Mouse (Mus musculus): Measurements from ENCODE around the gene Tanc2. TPM values are rescaled to one million over a fixed set of nuclear protein-coding genes. Genes with fewer than 3 reads are reported as not detected.

Tanc2 gene
- polyA plus RNA-seq, 1 experiment, result 1.3 TPM

- Histone ChIP-seq H3K4me1 (ENCODE audit: control insufficient read depth, insufficient read depth, insufficient read length) (no peaks in the 10 kb centered on the region), H3K36me3 (ENCODE audit: control insufficient read depth, insufficient read depth, low read length) (no peaks in the 10 kb centered on the region), H3K27me3 (ENCODE audit: control insufficient read depth, insufficient read depth, low read length) (no peaks in the 10 kb centered on the region), H3K4me3 (ENCODE audit: extremely low read depth, insufficient read depth, insufficient read length) (no peak overlapping the region), H3K27ac (ENCODE audit: insufficient read depth, low read length) (no peak overlapping the region)
- no peak for TF ChIP-seq CTCF (IDR thresholded peaks at IDR 0.05; ENCODE audit: extremely low read depth, insufficient read depth, insufficient read length, insufficient replicate concordance)
- no peak for TF ChIP-seq POLR2A (IDR thresholded peaks at IDR 0.05; ENCODE audit: low read depth, low read length)
- DNase-seq (ENCODE audit: low read depth in 1 of 2, low spot score in 2 of 2), result no peak
These were observed 95.0 kb downstream of the Tanc2 start for GRCm38 (mm10) chr11:105684747-105685146.

GRCm38 (mm10) chr11:105700528-105700927, 110.7 kb downstream of the Tanc2 start:
- H3K27ac ChIP-seq (ENCODE audit: insufficient read depth, low read length), result no peak overlapping the region
- no peak for DNase-seq (ENCODE audit: low read depth in 1 of 2, low spot score in 2 of 2)
- WGBS, result 86% methylated on average over 3 of the region's 3 CpGs
- no peaks in the 10 kb centered on the region for H3K36me3 ChIP-seq (ENCODE audit: control insufficient read depth, insufficient read depth, low read length)
- TF ChIP-seq POLR2A (IDR thresholded peaks at IDR 0.05; ENCODE audit: low read depth, low read length) (no peak), CTCF (IDR thresholded peaks at IDR 0.05; ENCODE audit: extremely low read depth, insufficient read depth, insufficient read length, insufficient replicate concordance) (no peak)
- no peaks in the 10 kb centered on the region for H3K4me1 ChIP-seq (ENCODE audit: control insufficient read depth, insufficient read depth, insufficient read length)
- no peak overlapping the region for H3K4me3 ChIP-seq (ENCODE audit: extremely low read depth, insufficient read depth, insufficient read length)
- H3K27me3 ChIP-seq (ENCODE audit: control insufficient read depth, insufficient read depth, low read length), result no peaks in the 10 kb centered on the region

GRCm38 (mm10) chr11:105719660-105720059, 129.9 kb downstream of the Tanc2 start:
- Histone ChIP-seq H3K27me3 (ENCODE audit: control insufficient read depth, insufficient read depth, low read length) (no peaks in the 10 kb centered on the region), H3K4me1 (ENCODE audit: control insufficient read depth, insufficient read depth, insufficient read length) (no peaks in the 10 kb centered on the region), H3K36me3 (ENCODE audit: control insufficient read depth, insufficient read depth, low read length) (no peaks in the 10 kb centered on the region), H3K4me3 (ENCODE audit: extremely low read depth, insufficient read depth, insufficient read length) (no peak overlapping the region), H3K27ac (ENCODE audit: insufficient read depth, low read length) (no peak overlapping the region)
- TF ChIP-seq CTCF (IDR thresholded peaks at IDR 0.05; ENCODE audit: extremely low read depth, insufficient read depth, insufficient read length, insufficient replicate concordance) (no peak), POLR2A (IDR thresholded peaks at IDR 0.05; ENCODE audit: low read depth, low read length) (no peak)
- DNase-seq (ENCODE audit: low read depth in 1 of 2, low spot score in 2 of 2), result no peak
- WGBS, result 59% methylated on average over 1 of the region's 1 CpGs

GRCm38 (mm10) chr11:105731541-105731940, 141.8 kb downstream of the Tanc2 start:
- WGBS, result 89% methylated on average over 6 of the region's 6 CpGs
- TF ChIP-seq CTCF (IDR thresholded peaks at IDR 0.05; ENCODE audit: extremely low read depth, insufficient read depth, insufficient read length, insufficient replicate concordance) (no peak), POLR2A (IDR thresholded peaks at IDR 0.05; ENCODE audit: low read depth, low read length) (no peak)
- DNase-seq (ENCODE audit: low read depth in 1 of 2, low spot score in 2 of 2), result no peak
- H3K4me3 ChIP-seq (ENCODE audit: extremely low read depth, insufficient read depth, insufficient read length), result no peak overlapping the region
- H3K36me3 ChIP-seq (ENCODE audit: control insufficient read depth, insufficient read depth, low read length), result no peaks in the 10 kb centered on the region
- H3K27ac ChIP-seq (ENCODE audit: insufficient read depth, low read length), result no peak overlapping the region
- H3K4me1 ChIP-seq (ENCODE audit: control insufficient read depth, insufficient read depth, insufficient read length), result no peaks in the 10 kb centered on the region
- no peaks in the 10 kb centered on the region for H3K27me3 ChIP-seq (ENCODE audit: control insufficient read depth, insufficient read depth, low read length)

GRCm38 (mm10) chr11:105731989-105732531, 142.3 kb downstream of the Tanc2 start:
- TF ChIP-seq CTCF (IDR thresholded peaks at IDR 0.05; ENCODE audit: extremely low read depth, insufficient read depth, insufficient read length, insufficient replicate concordance) (no peak), POLR2A (IDR thresholded peaks at IDR 0.05; ENCODE audit: low read depth, low read length) (no peak)
- no peak overlapping the region for H3K27ac ChIP-seq (ENCODE audit: insufficient read depth, low read length)
- DNase-seq (ENCODE audit: low read depth in 1 of 2, low spot score in 2 of 2), result no peak
- H3K4me1 ChIP-seq (ENCODE audit: control insufficient read depth, insufficient read depth, insufficient read length), result no peaks in the 10 kb centered on the region
- WGBS, result 79% methylated on average over 4 of the region's 4 CpGs
- H3K36me3 ChIP-seq (ENCODE audit: control insufficient read depth, insufficient read depth, low read length), result no peaks in the 10 kb centered on the region
- no peak overlapping the region for H3K4me3 ChIP-seq (ENCODE audit: extremely low read depth, insufficient read depth, insufficient read length)
- H3K27me3 ChIP-seq (ENCODE audit: control insufficient read depth, insufficient read depth, low read length), result no peaks in the 10 kb centered on the region

- WGBS, result 90% methylated on average over 1 of the region's 1 CpGs
- H3K27ac ChIP-seq (ENCODE audit: insufficient read depth, low read length), result no peak overlapping the region
- TF ChIP-seq CTCF (IDR thresholded peaks at IDR 0.05; ENCODE audit: extremely low read depth, insufficient read depth, insufficient read length, insufficient replicate concordance), result no peak
- no peak for TF ChIP-seq POLR2A (IDR thresholded peaks at IDR 0.05; ENCODE audit: low read depth, low read length)
These were observed 153.4 kb downstream of the Tanc2 start for GRCm38 (mm10) chr11:105743171-105743570.

GRCm38 (mm10) chr11:105749297-105750071, 159.7 kb downstream of the Tanc2 start:
- no peaks in the 10 kb centered on the region for H3K27me3 ChIP-seq (ENCODE audit: control insufficient read depth, insufficient read depth, low read length)
- no peak overlapping the region for H3K27ac ChIP-seq (ENCODE audit: insufficient read depth, low read length)
- H3K4me3 ChIP-seq (ENCODE audit: extremely low read depth, insufficient read depth, insufficient read length), result no peak overlapping the region
- TF ChIP-seq POLR2A (IDR thresholded peaks at IDR 0.05; ENCODE audit: low read depth, low read length), result no peak
- TF ChIP-seq CTCF (IDR thresholded peaks at IDR 0.05; ENCODE audit: extremely low read depth, insufficient read depth, insufficient read length, insufficient replicate concordance), result no peak
- no peak for DNase-seq (ENCODE audit: low read depth in 1 of 2, low spot score in 2 of 2)
- no peaks in the 10 kb centered on the region for H3K4me1 ChIP-seq (ENCODE audit: control insufficient read depth, insufficient read depth, insufficient read length)
- no peaks in the 10 kb centered on the region for H3K36me3 ChIP-seq (ENCODE audit: control insufficient read depth, insufficient read depth, low read length)
- 90% methylated on average over 2 of the region's 2 CpGs for WGBS

More at GRCm38 (mm10) chr11:105743171-105743570, 153.4 kb downstream of the Tanc2 start:
- Histone ChIP-seq H3K36me3 (ENCODE audit: control insufficient read depth, insufficient read depth, low read length) (no peaks in the 10 kb centered on the region), H3K4me3 (ENCODE audit: extremely low read depth, insufficient read depth, insufficient read length) (no peak overlapping the region), H3K27me3 (ENCODE audit: control insufficient read depth, insufficient read depth, low read length) (no peaks in the 10 kb centered on the region), H3K4me1 (ENCODE audit: control insufficient read depth, insufficient read depth, insufficient read length) (no peaks in the 10 kb centered on the region)
- no peak for DNase-seq (ENCODE audit: low read depth in 1 of 2, low spot score in 2 of 2)

Measured in spleen, adult 2 months (tissue).